Mouse (Mus musculus) heart, postnatal 0 days (tissue): ENCODE results near the gene Gm13124. TPM values are rescaled to one million over a fixed set of nuclear protein-coding genes. Genes with fewer than 3 reads are reported as not detected.
"Not testable (repeated sequence)": the region's sequence is repeated elsewhere in the genome, so short reads cannot be mapped to it uniquely, and the experiment has no call there.

ENCODE experiments used
- ATAC-seq: fragments of 200-750 bp; cut with Nextera tagmentation; 2 replicates; pipeline ENCODE4 v1.8.0; 2017; ENCODE audit warnings: low read depth, moderate number of reproducible peaks, moderate library complexity; ENCODE audit not compliant: insufficient read depth
- DNase-seq: peaks from one replicate; pipeline ENCODE4 v3.0.0-alpha.2; 2016; ENCODE audit warnings: low spot score
- H3K27ac ChIP-seq: fragments of 300-500 bp; sonication (generic); 2 replicates; pipeline ENCODE4 v1.5.1; 2014; ENCODE audit warnings: low read depth, mild to moderate bottlenecking
- H3K27me3 ChIP-seq: fragments of 300-500 bp; sonication (generic); 2 replicates; pipeline ENCODE4 v1.6.1; 2014; ENCODE audit warnings: low read length, mixed read lengths; ENCODE audit not compliant: control insufficient read depth, insufficient read depth
- H3K36me3 ChIP-seq: fragments of 300-500 bp; sonication (generic); replicated peaks from 2 replicates; pipeline ENCODE4 v1.6.1; 2014; ENCODE audit warnings: low read length, mixed read lengths; ENCODE audit not compliant: control insufficient read depth, insufficient read depth
- H3K4me1 ChIP-seq: fragments of 300-500 bp; sonication (generic); 2 replicates; pipeline ENCODE4 v1.6.1; 2014; ENCODE audit warnings: antibody characterized with exemption; ENCODE audit not compliant: control insufficient read depth, insufficient read depth
- H3K4me2 ChIP-seq: fragments of 300-500 bp; sonication (generic); 2 replicates; pipeline ENCODE4 v1.6.1; 2014; ENCODE audit warnings: low read depth, mild to moderate bottlenecking, low read length, moderate library complexity
- H3K4me3 ChIP-seq: fragments of 300-500 bp; sonication (generic); 2 replicates; pipeline ENCODE4 v1.5.1; 2014; ENCODE audit warnings: low read depth, low read length
- H3K9ac ChIP-seq: fragments of 300-500 bp; sonication (generic); replicated peaks from 2 replicates; pipeline ENCODE4 v1.6.1; 2014; ENCODE audit warnings: low read depth, low read length, mixed read lengths
- H3K9me3 ChIP-seq: fragments of 300-500 bp; sonication (generic); replicated peaks from 2 replicates; pipeline ENCODE4 v1.6.1; 2016; ENCODE audit warnings: low read length; ENCODE audit not compliant: control insufficient read depth
- CTCF ChIP-seq: IDR thresholded peaks from 2 replicates; pipeline ENCODE4 v1.5.1; 2016; ENCODE audit warnings: antibody characterized with exemption, control low read depth, low read depth
- EP300 ChIP-seq: IDR thresholded peaks from 2 replicates; pipeline ENCODE4 v1.6.1; 2016; ENCODE audit warnings: antibody characterized with exemption, low read depth
- WGBS: fragments of 180-500 bp; shearing (Covaris S2); extraction: QIAGEN DNeasy Blood & Tissue Kit; methylation state at CpG from one replicate; pipeline ENCODE4 v1.1.7; 2014; 5-methylcytosine and 5-hydroxymethylcytosine counted together
- polyA plus RNA-seq: library from polyadenylated mRNA; unstranded; fragments of >200 nt; fragmentation: Nextera tagmentation; extraction: Ambion mirVana; gene quantifications from 2 replicates; pipeline ENCODE4 v1.2.1, GENCODE M21; 2015
- total RNA-seq: library from RNA; depleted of rRNA; stranded (reverse); fragments of >200 nt; gene quantifications from 2 replicates; pipeline ENCODE4 v1.2.3, GENCODE M21; 2014; ENCODE audit warnings: low replicate concordance

The Gm13124 gene
- total and polyA plus RNA-seq, 2 experiments from 2014 or later = not detected

DNA sequence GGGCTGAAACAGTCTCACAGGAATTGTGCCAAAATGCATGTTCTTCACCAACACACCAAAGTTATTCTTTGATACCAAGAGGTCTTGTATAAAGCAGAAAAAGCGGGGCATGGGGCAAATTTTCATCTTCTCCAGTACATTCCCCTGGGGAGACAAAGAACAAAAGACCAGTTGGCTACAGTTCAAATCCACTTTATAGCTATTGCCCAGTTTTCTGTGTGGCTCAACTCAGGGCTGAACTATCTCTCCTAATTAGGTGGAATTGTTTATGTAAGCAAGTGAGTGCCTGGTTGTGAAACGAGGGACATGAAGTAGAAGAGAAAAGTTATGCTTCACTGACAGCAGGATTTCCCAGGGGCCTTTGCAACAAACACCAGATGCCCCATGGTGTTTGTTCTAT, 3.7 kb downstream of the Gm13124 start:
- TF ChIP-seq EP300 (no peak), CTCF (no peak)
- Histone ChIP-seq H3K9ac (no peak overlapping the region), H3K9me3 (no peaks in the 10 kb centered on the region), H3K27ac (no peak overlapping the region), H3K36me3 (no peaks in the 10 kb centered on the region), H3K4me2 (no peak overlapping the region), H3K4me1 (no peaks in the 10 kb centered on the region), H3K27me3 (no peaks in the 10 kb centered on the region), H3K4me3 (no peak overlapping the region)
- DNase-seq (no peak), ATAC-seq (no peak)
- WGBS = 46% methylated on average over 2 of the region's 2 CpGs

GRCm38 (mm10) chr4:144559792-144560191, 5.1 kb downstream of the Gm13124 start:
- ATAC-seq (no peak), DNase-seq (no peak)
- Histone ChIP-seq H3K4me3 (no peak overlapping the region), H3K9ac (no peak overlapping the region), H3K4me2 (no peak overlapping the region), H3K9me3 (no peaks in the 10 kb centered on the region), H3K27me3 (no peaks in the 10 kb centered on the region), H3K27ac (no peak overlapping the region), H3K4me1 (no peaks in the 10 kb centered on the region), H3K36me3 (no peaks in the 10 kb centered on the region)
- TF ChIP-seq EP300 = no peak
- no peak for TF ChIP-seq CTCF

DNA sequence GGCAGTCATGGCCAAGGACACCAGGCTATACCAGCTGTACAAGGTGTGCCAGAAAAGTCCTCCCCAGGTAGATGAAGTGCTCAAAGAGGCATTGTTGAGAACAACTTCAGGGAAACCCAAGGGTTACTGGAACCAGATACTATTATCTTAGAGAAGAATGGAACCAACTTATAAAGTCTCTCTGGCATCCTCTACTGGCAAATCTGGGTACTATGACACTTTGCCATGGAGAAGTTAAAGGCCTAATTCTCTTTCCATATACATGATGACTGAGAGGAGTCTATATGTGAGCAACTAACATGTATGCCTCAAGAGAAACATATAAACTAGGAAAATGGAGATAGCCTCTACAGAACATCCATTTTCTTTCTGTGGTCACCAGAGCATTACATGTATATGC, 13.8 kb downstream of the Gm13124 start:
- no peaks in the 10 kb centered on the region for H3K27me3 ChIP-seq
- ATAC-seq = no peak
- no peak overlapping the region for H3K4me3 ChIP-seq
- no peak overlapping the region for H3K9ac ChIP-seq
- peaks cover 12% of the 10 kb centered on the region; the same call in 1 of the 2 replicates for H3K9me3 ChIP-seq
- H3K4me2 ChIP-seq = no peak overlapping the region
- H3K4me1 ChIP-seq = no peaks in the 10 kb centered on the region
- no peak for DNase-seq
- TF ChIP-seq EP300 (no peak), CTCF (no peak)
- no peaks in the 10 kb centered on the region for H3K36me3 ChIP-seq
- H3K27ac ChIP-seq = no peak overlapping the region

DNA sequence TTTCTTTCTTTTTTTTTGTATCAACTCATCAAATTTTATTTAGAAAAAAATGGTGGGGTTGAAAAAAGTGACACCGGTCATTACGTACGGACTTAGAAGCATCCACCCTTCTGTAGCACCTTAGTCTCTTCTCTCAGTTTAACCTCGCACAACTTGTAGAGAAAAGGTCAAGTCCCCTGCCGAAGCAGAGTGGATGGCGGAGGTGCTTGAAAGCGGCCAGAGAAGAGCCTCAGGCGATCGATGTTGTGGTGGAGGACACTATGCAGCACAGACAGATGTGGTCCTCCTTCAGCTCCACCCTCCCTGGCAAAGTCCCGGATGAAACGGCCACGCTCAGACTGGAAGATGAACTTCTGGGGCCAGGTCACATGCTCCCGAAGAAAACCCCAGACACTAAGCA, 19.6 kb downstream of the Gm13124 start:
- H3K9me3 ChIP-seq = 0 out of 2 replicates have a peak, but pooled peaks cover 10% of the 10 kb centered on the region
- 82% methylated on average over 13 of the region's 13 CpGs for WGBS
- H3K4me3 ChIP-seq, H3K9ac ChIP-seq, H3K36me3 ChIP-seq, ATAC-seq, H3K4me2 ChIP-seq, H3K4me1 ChIP-seq, H3K27ac ChIP-seq, DNase-seq, H3K27me3 ChIP-seq: not testable (repeated sequence)

GRCm38 (mm10) chr4:144544689-144545088, 20.2 kb downstream of the Gm13124 start:
- no peak overlapping the region for H3K27ac ChIP-seq
- ATAC-seq = no peak
- WGBS = 53% methylated on average over 1 of the region's 1 CpGs
- H3K4me3 ChIP-seq = no peak overlapping the region
- no peak overlapping the region for H3K4me2 ChIP-seq
- no peak overlapping the region for H3K9ac ChIP-seq
- TF ChIP-seq CTCF (no peak), EP300 (no peak)
- H3K36me3 ChIP-seq = no peaks in the 10 kb centered on the region
- no peak for DNase-seq
- H3K9me3 ChIP-seq = 0 out of 2 replicates have a peak, but pooled peaks cover 7% of the 10 kb centered on the region
- no peaks in the 10 kb centered on the region for H3K27me3 ChIP-seq
- H3K4me1 ChIP-seq = no peaks in the 10 kb centered on the region

GRCm38 (mm10) chr4:144519522-144519921, 45.4 kb downstream of the Gm13124 start, which contains the start of gene 9430007A20Rik:
TSS of gene 9430007A20Rik (plus strand) at chr4:144519822.
- Histone ChIP-seq H3K4me1 (no peaks in the 10 kb centered on the region), H3K27me3 (no peaks in the 10 kb centered on the region), H3K4me2 (no peak within 1 kb of the TSS), H3K9me3 (no peaks in the 10 kb centered on the region), H3K27ac (no peak within 1 kb of the TSS), H3K36me3 (no peaks in the 10 kb centered on the region), H3K4me3 (no peak within 1 kb of the TSS), H3K9ac (no peak within 1 kb of the TSS)
- TF ChIP-seq EP300 (no peak), CTCF (no peak)
- DNase-seq (no peak), ATAC-seq (no peak)
- 71% methylated on average over 5 of the region's 5 CpGs for WGBS
